Mouse (Mus musculus): ENCODE measurements around the gene Slc30a6.

- TF ChIP-seq CTCF (IDR thresholded peaks at IDR 0.05; ENCODE audit: low read depth, low read length) = no peak
- TF ChIP-seq POLR2A (IDR thresholded peaks at IDR 0.05; ENCODE audit: extremely low read depth, insufficient read depth, low read length) = no peak
Measured at GRCm38 (mm10) chr17:74396766-74397165, 1.4 kb downstream of the Slc30a6 start.

Data from liver, adult 2 months (tissue).